ENCODE assay signal across 11 mouse cellular contexts in genomic region chr7:4647291-4647690, GRCm38 (mm10). TPM values are rescaled to one million over a fixed set of nuclear protein-coding genes. Genes with fewer than 3 reads are reported as not detected.
DNase-seq lines count a peak whose midpoint lies in the region.
"Had no signal": no experiment of that assay in that cellular context is flagged by ENCODE, and none has a peak within 500 bp of the region (broad histone marks: within the 10 kb centered on the region; RNA-seq: fewer than 3 reads in every experiment).

No protein-coding gene starts in this region.

- H3K4me1 ChIP-seq in megakaryocyte, embryonic 14.5 days: peaks cover 91% of the 10 kb centered on the region
- H3K4me1 ChIP-seq: stomach, embryonic 15.5 days had no signal

- H3K27me3 ChIP-seq in megakaryocyte, embryonic 14.5 days (replicated peaks): no peaks in the 10 kb centered on the region
- H3K27me3 ChIP-seq: stomach, embryonic 15.5 days had no signal

- H3K9me3 ChIP-seq in megakaryocyte, embryonic 14.5 days: no peaks in the 10 kb centered on the region
- H3K9me3 ChIP-seq: stomach, embryonic 15.5 days had no signal

- peak overlapping the region; percentile 85 for H3K4me3 ChIP-seq in megakaryocyte, embryonic 14.5 days (replicated peaks)
- H3K4me3 ChIP-seq: erythroblast, embryonic 14.5 days; stomach, embryonic 15.5 days had no signal

- intact Hi-C loops in gastrocnemius, postnatal 14 days (cut with DNase I; ENCODE audit: low total_unique reads): no loop called here

- peak; percentile 38 for DNase-seq in gastrocnemius, postnatal 14 days
- no peak for DNase-seq in gastrocnemius, postnatal 25 days
- peak; percentile 65 for DNase-seq in adrenal gland, postnatal 14 days
- peak; percentile 80 for DNase-seq in induced T-regulatory cell, adult 2 months (ENCODE audit: low read depth)
- no peak for DNase-seq in MN1 (ENCODE audit: low spot score)
- DNase-seq in adipocyte (ENCODE audit: low spot score): no peak
- DNase-seq in cerebellum, adult 18-20 months: no peak
- DNase-seq: kidney, postnatal 36 days had no signal

- H3K36me3 ChIP-seq in megakaryocyte, embryonic 14.5 days (replicated peaks; ENCODE audit: low read length): peaks cover 74% of the 10 kb centered on the region

RNA-seq across cellular contexts. Expression of gene Ppp6r1, which starts 11.5 kb away (rescaled TPM):
- total RNA-seq in gastrocnemius, postnatal 14 days (2021): 10 to 100 TPM; 44.2 to 45.0 TPM
- 10 to 100 TPM; 41.8 to 46.2 TPM for total RNA-seq in gastrocnemius, postnatal 25 days (2021)
- total RNA-seq in adrenal gland, postnatal 14 days (2021): 80.9 and 86.1 TPM in 2 replicates
- 361 and 465 TPM in 2 replicates for polyA plus RNA-seq in megakaryocyte, embryonic 14.5 days (2012; ENCODE audit: insufficient read depth, low replicate concordance)

RNA-seq across cellular contexts. Expression of gene Tmem86b, which starts 16.1 kb away (rescaled TPM):
- 1 to 10 TPM; 2.1 to 3.1 TPM for total RNA-seq in gastrocnemius, postnatal 14 days (2021)
- 1 to 10 TPM; 2.4 to 3.0 TPM for total RNA-seq in gastrocnemius, postnatal 25 days (2021)
- 8.8 and 16.2 TPM in 2 replicates for total RNA-seq in adrenal gland, postnatal 14 days (2021)
- 5.3 and 15.1 TPM in 2 replicates for polyA plus RNA-seq in megakaryocyte, embryonic 14.5 days (2012; ENCODE audit: insufficient read depth, low replicate concordance)

RNA-seq across cellular contexts. Expression of gene Hspbp1, which starts 37.6 kb away (rescaled TPM):
- total RNA-seq in gastrocnemius, postnatal 14 days (2021): 10 to 100 TPM; 19.7 to 20.3 TPM
- 10 to 100 TPM; 21.8 to 23.1 TPM for total RNA-seq in gastrocnemius, postnatal 25 days (2021)
- 34.0 and 37.9 TPM in 2 replicates for total RNA-seq in adrenal gland, postnatal 14 days (2021)
- polyA plus RNA-seq in megakaryocyte, embryonic 14.5 days (2012; ENCODE audit: insufficient read depth, low replicate concordance): 71.8 and 116 TPM in 2 replicates

RNA-seq across cellular contexts. Expression of gene Brsk1, which starts 43.1 kb away (rescaled TPM):
- 1 to 10 TPM; 1.8 to 2.3 TPM for total RNA-seq in gastrocnemius, postnatal 14 days (2021)
- total RNA-seq in gastrocnemius, postnatal 25 days (2021): 1 to 10 TPM; 1.4 to 1.7 TPM
- total RNA-seq in adrenal gland, postnatal 14 days (2021): 6.0 and 8.4 TPM in 2 replicates
- polyA plus RNA-seq in megakaryocyte, embryonic 14.5 days (2012; ENCODE audit: insufficient read depth, low replicate concordance): 0.08 TPM in 1 of 2 replicates, not detected in the other

RNA-seq across cellular contexts. Expression of gene Ptprh, which starts 43.5 kb away (rescaled TPM):
- total RNA-seq in gastrocnemius, postnatal 14 days (2021): not detected
- not detected for total RNA-seq in gastrocnemius, postnatal 25 days (2021)
- total RNA-seq in adrenal gland, postnatal 14 days (2021): not detected in 2 replicates
- polyA plus RNA-seq in megakaryocyte, embryonic 14.5 days (2012; ENCODE audit: insufficient read depth, low replicate concordance): 0.16 TPM in 1 of 2 replicates, not detected in the other
- polyA plus RNA-seq: erythroblast, embryonic 14.5 days had no signal

Comparison
In these comparisons a context has a peak if more than half of its experiments do, and no peak if none do; other contexts are left out.
1. DNase-seq: peak in gastrocnemius, postnatal 14 days (single experiment), adrenal gland, postnatal 14 days (single experiment) and induced T-regulatory cell, adult 2 months (single experiment); none in gastrocnemius, postnatal 25 days (single experiment), MN1 (single experiment), adipocyte (single experiment) and cerebellum, adult 18-20 months (0 of 2).